Mouse (Mus musculus): ENCODE results near the gene Psmb6.
"Not testable (repeated sequence)": the region's sequence is repeated elsewhere in the genome, so short reads cannot be mapped to it uniquely, and the experiment has no call there.

Gene Psmb6

DNA sequence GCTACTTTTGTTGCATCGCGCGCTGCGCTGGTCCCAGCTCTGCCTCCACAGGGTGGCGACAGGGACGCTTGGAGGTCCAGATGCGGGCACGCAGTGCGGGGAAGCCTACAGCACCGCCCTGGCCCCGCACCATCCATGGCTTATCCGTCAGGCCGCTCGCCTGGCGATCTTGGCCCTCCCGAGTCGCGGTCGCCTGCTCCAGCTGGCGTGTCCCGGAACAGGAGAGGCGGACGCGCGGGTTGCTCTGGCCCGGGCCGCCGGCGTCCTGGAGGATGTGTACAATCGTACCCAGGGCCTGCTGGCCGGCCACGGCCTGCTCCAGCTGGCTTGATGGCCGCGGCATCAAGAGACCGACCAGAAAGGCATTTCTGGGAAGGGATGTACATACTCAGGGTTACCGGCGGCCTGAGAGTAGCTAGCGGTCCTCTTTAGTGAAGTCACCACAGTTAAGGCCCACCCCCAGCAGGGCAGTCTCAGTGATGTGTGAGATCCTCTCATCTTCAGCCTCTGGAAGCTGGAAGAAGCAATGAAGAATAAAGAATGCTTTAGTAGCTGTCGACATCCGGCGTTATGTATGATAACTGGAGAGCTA is 4.9 kb upstream of the Psmb6 start:
- DNase-seq (ENCODE audit: extremely low spot score, low read depth, low spot score): no peak

DNA sequence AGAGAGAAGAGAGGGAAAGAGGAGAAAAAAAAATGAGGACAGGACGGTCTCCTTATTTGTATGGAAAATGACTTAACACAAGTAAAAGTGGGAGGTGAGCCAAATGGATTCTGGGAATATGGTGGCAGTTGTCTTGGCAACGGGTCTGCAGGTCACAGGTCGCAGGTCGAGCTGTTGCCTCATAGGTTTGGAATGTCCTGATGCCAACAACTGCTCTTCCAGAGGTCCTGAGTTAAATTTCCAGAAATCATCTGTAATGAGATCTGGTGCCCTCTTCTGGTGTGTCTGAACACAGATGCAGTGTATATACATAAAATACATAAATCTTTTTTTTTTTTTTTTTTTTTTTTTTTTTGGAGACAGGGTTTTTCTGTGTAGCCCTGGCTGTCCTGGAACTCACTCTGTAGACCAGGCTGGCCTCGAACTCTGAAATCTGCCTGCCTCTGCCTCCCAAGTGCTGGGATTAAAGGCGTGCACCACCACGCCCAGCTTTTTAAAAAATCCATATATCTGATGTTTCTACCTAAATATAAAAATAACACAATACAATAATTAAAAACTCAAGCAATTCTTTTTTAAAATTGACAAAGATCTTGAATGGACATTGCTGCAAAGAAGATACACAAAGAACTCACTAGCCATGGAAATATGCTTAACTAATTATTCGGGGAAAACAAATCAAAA is 1.7 kb upstream of the Psmb6 start:
- not testable (repeated sequence) for DNase-seq (ENCODE audit: extremely low spot score, low read depth, low spot score)

DNA sequence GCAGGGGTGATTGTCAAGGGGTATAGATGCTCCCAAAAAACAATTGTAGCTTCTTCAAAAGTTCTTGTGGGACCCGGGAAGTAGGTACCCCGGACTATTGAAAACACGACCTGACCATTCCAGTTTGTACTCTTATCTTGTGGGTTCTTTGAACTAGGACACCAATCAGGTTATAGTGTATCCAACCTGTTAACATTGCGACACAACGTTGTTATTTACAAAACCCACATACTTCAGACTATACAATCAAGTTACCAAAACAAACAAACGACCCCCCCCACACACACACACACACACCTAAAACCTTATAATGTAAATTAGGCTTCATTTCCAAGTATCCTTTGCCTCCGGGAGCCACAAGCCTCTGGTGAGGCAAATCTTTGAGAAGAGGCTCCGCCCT is 385 bp upstream of the Psmb6 start:
- no peak for DNase-seq (ENCODE audit: extremely low spot score, low read depth, low spot score)

DNA sequence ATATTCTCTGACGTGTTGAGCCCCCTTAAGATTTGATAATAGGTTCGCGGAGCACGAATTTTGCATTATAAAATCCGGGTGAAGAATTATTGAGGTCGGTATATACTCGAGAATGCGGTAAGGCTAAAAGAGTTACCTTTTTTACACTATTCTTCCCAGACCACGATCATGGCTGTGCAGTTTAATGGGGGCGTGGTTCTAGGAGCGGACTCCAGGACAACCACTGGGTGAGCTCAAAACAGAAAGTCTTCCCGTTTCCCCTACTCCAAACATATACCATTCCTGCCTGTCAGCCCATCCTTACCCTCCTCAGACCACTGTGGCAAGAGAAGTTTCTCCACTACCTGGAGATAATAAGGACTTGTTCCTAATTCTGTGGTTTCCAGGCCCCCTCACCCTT is 559 bp downstream of the Psmb6 start:
- no peak for DNase-seq (ENCODE audit: extremely low spot score, low read depth, low spot score)

DNA sequence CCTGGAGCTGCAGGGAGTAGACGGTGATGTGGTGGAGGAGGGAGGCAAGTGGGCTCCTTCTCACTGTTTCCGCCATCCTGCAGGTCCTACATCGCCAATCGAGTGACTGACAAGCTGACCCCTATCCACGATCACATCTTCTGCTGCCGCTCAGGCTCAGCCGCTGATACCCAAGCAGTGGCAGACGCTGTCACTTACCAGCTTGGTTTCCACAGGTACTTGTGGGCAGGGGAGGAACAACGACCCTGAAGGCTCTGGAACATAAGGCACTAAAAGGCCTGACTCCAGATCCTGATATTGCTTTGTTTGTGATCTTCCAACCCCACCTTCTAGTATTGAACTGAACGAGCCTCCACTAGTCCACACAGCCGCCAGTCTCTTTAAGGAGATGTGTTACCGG is 1.0 kb downstream of the Psmb6 start:
- no peak for DNase-seq (ENCODE audit: extremely low spot score, low read depth, low spot score)

DNA sequence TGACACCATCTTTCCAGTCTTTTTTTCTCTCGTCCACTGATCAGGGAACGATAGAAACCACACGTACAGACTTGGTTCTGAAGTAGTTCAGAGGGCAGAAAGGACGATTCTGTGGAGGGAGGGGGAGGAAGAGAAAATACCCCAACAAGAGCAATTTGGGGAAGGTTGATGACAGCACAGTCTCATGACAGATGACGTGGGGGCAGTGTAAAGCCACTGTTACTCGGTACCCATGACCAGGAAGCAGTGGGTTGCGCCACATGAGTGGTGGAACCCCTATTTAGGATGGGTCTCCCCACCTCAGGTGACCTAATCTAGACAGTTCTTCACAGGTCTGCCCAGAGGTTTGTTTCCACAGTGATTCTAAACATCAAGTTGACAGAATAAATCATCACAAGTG is 3.4 kb downstream of the Psmb6 start:
- no peak for DNase-seq (ENCODE audit: extremely low spot score, low read depth, low spot score)

DNA sequence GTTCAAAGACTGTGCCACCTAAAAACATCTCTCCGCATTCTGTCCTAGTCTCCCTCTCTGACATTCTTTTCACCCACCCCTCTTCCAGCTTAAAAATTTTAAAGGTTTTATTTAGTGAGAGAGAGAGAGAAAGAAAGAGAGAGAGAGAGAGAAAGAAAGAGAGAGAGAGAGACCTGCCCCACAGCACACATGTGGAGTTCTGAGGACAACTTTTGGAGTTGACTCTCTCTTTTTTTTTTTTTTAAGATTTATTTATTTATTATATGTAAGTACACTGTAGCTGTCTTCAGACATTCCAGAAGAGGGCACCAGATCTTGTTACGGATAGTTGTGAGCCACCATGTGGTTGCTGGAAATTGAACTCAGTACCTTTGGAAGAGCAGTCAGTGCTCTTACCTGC is 5.9 kb downstream of the Psmb6 start:
- DNase-seq (ENCODE audit: extremely low spot score, low read depth, low spot score): not testable (repeated sequence)

DNA sequence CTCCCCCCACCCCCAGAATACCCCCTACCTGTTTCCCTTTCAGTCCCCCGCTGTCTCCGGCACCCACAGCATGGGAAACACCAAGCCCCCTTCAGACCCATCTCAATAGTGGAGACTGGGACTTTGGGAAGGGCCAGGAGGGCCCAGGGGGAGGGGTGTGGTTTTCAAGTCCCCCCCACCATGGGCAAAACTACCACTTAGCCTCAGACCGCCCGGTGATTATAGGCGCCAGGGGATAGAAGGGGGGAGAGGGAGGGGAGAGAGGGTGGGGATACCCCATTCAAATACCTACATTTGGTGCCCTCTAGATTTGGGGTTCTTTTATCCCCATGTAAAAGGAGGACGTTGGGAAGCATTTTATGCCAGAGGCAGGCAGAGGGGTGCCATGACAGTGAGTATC is 7.7 kb downstream of the Psmb6 start, which contains the start of gene Gm40193:
Gene Gm40193 (minus strand): TSS at position 101 of the 400 bp plus-strand sequence.
- DNase-seq (ENCODE audit: extremely low spot score, low read depth, low spot score): no peak

DNA sequence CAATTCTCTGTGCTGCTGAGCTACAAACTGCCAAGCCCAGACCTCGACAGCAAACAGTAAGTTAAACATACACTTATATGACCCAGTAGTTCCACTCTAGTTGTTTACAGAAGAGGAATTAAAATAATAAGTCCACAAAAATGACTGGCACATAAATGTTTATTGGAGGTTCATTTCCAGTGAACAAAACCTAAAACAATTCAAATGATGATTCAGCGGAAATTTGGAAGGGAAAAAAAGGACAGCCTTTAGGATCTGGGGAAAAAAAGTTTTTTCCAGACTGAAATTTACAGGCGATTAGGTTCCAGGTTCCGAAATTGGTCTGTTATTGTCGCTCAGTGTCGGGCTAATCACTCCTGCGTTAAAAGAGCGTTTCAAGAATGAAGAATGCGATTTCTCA is 14.3 kb downstream of the Psmb6 start:
- no peak for DNase-seq (ENCODE audit: extremely low spot score, low read depth, low spot score)

DNA sequence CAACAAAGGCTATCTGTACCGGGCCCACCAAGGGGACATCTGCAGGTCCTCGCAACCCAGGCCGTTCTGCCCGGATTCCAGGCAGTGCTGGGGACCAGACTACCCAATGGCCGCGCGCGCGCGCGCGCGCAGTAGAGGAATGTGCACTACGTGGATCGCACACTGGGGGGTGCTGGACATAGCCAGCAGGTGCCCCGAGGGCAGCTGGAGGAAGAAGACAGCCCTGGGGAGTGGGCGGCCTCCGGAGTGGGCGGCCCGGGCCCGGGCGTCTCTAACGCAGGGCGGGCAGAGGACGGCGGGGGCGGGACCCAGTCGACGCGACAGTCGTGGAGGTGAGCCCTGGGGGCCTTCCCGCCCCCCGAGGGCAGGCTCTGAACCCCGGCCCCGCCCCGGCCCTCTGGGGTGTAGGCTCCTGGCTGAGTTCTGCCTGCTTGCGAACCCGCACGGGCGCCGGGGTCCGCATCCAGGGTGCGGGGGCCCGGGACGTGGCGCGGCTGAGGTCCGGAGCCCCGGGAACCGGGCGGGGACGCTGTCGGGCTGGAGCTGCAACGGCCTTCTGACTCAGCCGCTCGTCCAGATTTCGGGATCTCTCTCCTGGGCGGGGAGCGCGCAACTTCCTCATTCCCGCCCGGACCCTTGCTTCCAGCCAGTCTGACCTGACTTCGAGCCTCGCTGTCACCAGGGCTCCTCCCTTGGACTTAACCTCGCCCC is 14.9 kb downstream of the Psmb6 start, which contains the start of gene Pld2:
Gene Pld2 (plus strand): TSS at position 188 of the 711 bp plus-strand sequence.
- no peak for DNase-seq (ENCODE audit: extremely low spot score, low read depth, low spot score)

DNA sequence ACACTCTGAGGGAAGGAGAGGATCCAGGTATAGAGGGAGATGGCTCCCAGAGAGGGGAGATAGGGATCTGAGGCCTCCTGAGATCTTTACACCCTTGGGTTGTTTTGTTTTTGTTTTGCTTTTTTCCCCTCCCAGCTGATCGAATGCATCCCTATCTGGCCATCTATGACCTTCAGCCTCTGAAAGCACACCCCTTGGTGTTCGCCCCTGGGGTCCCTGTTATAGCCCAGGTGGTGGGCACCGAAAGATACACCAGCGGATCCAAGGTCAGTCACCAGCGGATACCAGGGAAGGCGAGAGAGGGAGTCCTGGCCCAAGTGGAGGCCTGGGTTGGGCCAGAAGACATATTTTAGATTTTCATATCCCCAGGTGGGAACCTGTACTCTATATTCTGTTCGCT is 15.8 kb downstream of the Psmb6 start:
- no peak for DNase-seq (ENCODE audit: extremely low spot score, low read depth, low spot score)

DNA sequence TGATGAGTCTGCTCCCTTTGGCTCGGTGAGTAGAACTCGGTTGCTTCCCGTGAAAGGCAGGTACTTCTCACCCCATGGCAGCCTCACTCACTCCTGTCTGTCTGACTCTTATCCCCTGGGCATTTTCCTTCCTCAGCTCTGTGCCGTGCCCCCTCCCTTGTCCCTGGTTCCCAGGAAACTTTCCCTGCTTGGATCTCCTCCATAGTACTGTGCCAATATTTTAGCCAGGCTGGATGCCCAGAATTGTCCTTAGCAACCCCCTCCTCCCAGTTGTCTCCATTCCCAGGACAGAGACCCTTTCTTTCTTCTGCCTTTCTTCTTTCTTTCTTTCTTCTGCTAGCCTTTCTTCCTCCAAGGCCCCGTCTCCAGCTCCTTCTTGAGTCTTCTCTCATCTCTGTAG is 16.2 kb downstream of the Psmb6 start:
- no peak for DNase-seq (ENCODE audit: extremely low spot score, low read depth, low spot score)

DNA sequence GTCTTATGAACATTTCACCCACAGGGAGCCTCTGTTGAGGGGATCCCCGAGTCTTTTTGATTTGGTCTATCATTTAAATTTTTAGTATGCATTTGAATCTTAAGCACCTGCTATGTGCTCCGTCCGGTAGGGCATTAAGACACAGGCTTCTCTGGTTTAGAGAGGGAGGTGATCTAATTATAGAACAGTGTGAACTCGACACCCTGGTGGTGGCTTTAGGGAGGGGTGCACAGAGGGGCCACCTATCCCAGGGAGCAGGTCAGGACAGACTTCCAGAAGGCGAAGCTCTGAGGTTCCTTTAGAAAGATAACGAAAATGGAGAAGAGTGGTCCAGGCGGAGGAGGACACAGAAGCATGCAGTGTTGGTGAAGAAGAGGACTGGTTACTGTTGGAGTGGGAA is 19.3 kb downstream of the Psmb6 start:
- DNase-seq (ENCODE audit: extremely low spot score, low read depth, low spot score): no peak

DNA sequence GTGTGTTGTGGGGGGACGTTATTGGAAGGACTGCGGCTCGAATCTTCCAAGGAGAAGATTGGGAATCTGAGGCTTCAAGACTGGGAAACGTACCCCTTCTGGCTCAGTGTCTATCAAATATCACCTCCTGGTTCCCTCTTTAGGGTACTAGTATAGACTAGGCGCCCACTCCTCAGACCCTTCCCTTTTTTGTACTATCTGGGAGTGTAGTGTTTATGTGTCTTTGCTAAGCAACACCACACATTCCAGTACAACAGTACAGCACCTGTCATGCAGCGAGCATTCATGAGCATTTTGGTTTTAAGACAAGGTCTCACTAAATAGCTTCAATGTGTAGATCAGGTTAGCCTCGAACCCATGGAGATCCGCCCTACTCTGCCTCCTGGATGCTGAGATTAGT is 26.4 kb downstream of the Psmb6 start:
- DNase-seq (ENCODE audit: extremely low spot score, low read depth, low spot score): no peak

DNA sequence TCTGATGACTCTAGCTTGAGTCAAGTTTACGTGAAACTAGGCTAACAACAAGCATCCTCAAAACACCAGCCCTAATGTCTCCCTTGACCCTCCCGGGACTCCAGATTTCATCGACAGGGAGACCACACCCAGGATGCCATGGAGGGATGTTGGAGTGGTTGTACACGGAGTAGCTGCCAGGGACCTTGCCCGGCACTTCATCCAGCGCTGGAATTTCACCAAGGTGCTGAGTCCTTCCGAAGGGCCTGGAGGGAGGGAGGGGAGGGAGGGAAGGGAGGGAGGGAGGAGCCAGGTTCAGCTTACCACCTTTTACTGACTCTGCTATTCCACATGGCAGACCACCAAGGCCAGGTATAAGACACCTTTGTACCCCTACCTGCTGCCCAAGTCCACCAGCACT is 28.8 kb downstream of the Psmb6 start:
- no peak for DNase-seq (ENCODE audit: extremely low spot score, low read depth, low spot score)

DNA sequence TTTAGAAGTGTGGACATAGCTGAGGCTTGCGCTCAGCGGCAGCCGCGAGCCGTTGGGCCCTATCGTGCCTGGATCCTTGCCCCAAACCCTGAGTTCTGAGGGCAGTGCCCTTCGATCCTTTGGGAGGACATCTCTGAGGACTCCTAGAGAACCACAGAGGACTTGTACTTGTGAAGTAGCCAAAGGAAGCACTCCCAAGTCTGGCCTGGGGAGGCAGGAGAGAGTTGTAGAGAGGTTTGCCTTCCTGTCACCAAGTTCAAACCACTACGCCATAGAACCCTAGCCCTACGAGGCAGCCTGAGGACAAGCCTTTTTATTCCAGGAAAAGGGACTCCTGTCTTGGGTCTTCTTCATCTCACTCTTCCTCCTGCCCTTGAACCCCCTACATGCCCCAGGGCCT is 32.4 kb downstream of the Psmb6 start:
- no peak for DNase-seq (ENCODE audit: extremely low spot score, low read depth, low spot score)

DNA sequence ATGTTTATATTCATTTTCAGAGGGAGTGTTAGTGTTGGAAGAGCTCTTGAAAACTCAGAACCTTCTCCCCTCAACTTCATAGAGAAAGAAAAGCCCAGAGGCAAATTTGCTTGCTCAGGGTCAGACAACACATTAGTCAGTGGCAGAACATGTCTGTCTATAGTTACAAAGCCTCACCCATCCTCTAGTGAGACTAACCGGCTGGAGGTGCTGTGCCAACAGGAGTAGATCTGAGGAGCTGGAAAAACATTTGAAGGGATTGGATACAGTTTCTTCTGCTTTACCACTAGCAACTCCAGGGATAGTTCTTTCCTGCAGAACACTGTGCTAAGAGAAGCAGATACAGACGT is 36.7 kb downstream of the Psmb6 start:
- DNase-seq (ENCODE audit: extremely low spot score, low read depth, low spot score): no peak

DNA sequence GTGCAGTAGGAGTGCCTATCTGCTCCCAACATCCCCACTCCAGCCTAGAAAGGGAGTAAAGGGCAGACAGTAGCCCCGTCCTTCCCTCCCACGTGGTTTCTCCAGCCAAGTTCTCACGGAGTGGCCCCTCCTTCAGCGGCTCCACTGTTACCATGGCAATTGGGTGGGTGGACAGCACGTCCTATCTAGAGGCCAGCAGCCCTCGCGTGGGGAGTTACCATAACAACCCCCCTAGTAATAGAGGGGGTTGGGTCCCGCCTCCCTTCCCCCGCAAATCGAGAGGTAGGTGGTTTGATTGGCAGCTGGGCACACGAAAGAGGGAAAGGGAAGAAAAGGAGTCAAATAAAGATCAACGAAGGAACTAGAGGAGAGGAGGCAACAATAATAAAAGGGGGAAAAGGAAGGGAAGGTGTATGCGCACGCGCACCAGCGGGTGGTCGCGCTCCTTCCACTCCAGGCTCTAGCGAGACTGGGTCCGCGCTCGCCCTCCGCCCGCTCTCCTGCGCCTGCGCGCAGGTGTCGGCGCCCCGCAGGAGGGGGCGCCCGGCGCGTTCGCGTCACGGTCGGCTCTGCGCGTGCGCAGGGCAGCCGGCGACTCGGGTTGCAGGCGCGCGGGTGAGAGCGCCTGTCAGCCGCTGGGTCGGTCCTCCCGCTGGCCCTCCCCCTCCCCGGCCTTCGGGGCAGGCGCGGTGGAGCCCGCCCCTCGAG is 37.3 kb downstream of the Psmb6 start, which contains the start of gene Mink1:
Gene Mink1 (plus strand): TSS at position 595 of the 708 bp plus-strand sequence.
- peak; percentile 47 for DNase-seq (ENCODE audit: extremely low spot score, low read depth, low spot score)

DNA sequence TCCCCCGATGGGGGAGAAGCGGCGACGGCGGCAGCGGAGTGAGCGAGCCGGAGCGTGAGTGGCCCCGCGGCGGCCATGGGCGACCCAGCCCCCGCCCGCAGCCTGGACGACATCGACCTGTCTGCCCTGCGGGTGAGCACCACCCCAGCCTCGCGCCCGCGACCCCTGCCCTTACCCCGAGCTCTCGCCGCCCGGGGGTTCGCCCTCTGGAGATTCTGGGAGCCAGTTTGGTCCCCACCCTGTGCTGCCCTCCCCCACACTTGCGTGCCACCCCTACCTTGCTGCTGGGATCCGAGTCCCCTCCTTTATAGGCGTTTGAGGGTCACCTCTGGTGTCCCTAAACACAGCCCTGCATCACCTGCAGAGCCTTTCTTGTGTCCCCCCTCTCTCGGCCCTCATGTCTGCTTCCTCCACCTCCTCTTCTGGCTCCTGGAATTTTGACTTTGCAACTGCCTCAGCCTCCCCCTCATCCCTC is 37.9 kb downstream of the Psmb6 start:
- no peak for DNase-seq (ENCODE audit: extremely low spot score, low read depth, low spot score)

DNA sequence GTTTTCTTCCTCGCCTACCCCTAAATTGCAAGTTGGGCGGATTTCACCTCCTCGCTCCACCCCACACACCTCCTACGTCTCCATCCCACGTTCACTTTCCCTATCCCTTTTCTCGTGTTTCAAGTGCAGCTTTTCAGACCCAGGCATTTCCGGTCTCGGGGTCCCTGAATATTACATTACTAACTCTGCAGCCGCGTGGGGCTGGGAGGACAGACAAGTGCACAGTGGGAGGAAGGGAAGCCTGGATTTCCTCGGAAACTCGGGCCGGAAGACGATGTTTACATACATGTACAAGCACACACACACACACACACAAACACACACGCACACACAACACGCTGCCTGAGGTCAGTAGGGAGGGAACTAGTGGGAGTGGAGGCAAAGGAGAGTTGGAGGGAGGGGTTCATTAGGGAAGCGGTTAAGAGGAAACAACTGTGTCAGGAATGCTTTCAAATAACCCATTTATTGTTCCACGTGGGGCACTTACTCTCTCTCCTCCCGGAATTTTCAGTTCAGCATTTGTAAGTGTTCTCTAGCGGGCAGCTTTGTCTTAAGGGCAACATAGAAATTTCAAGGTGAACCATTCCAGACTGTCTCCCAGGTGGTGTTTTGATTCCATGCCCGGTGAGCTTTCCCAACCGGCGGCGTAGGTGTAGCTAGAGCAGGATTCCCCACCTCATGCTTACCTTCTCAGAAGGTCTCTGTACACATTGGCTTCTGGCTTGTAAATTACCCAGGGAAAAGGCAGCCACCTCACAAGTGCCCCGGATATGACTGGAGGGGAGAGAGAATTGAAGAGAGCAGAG is 38.5 kb downstream of the Psmb6 start:
- no peak for DNase-seq (ENCODE audit: extremely low spot score, low read depth, low spot score)

Measured in hindlimb bud, embryonic 11.5 days (tissue).